Mouse (Mus musculus) midbrain, postnatal 0 days (tissue): ENCODE results near the gene Calcoco1. TPM values are rescaled to one million over a fixed set of nuclear protein-coding genes. Genes with fewer than 3 reads are reported as not detected.
A peak's percentile ranks its signal among the peaks of the same experiment; 100 is the strongest.

Source experiments
- ATAC-seq: fragments of 200-750 bp; cut with Nextera tagmentation; 2 replicates; pipeline ENCODE4 v1.8.0; 2017; ENCODE audit warnings: moderate number of reproducible peaks, mild to moderate bottlenecking, moderate TSS enrichment, moderate library complexity; ENCODE audit not compliant: low FRiP score
- DNase-seq: peaks from one replicate; pipeline ENCODE4 v3.0.0-alpha.2; 2015; ENCODE audit warnings: low spot score
- H3K27ac ChIP-seq: fragments of 300-500 bp; sonication (generic); 2 replicates; pipeline ENCODE4 v1.5.1; 2014; ENCODE audit warnings: low read depth, mild to moderate bottlenecking, low read length, mixed read lengths
- H3K27me3 ChIP-seq: fragments of 300-500 bp; sonication (generic); 2 replicates; pipeline ENCODE4 v1.6.1; 2014; ENCODE audit warnings: low read length, control low read depth, mixed read lengths; ENCODE audit not compliant: insufficient read depth
- H3K36me3 ChIP-seq: fragments of 300-500 bp; sonication (generic); 2 replicates; pipeline ENCODE4 v1.6.1; 2014; ENCODE audit warnings: low read length, control low read depth, mixed read lengths; ENCODE audit not compliant: insufficient read depth
- H3K4me1 ChIP-seq: fragments of 300-500 bp; sonication (generic); 2 replicates; pipeline ENCODE4 v1.6.1; 2014; ENCODE audit warnings: mild to moderate bottlenecking, control low read depth, antibody characterized with exemption, low read length, mixed read lengths; ENCODE audit not compliant: insufficient read depth
- H3K4me2 ChIP-seq: fragments of 300-500 bp; sonication (generic); 2 replicates; pipeline ENCODE4 v1.6.1; 2014; ENCODE audit warnings: low read depth, mild to moderate bottlenecking, low read length, mixed read lengths; ENCODE audit not compliant: poor library complexity, severe bottlenecking
- H3K4me3 ChIP-seq: fragments of 300-500 bp; sonication (generic); 2 replicates; pipeline ENCODE4 v1.5.1; 2014; ENCODE audit warnings: low read depth, mild to moderate bottlenecking, low read length, moderate library complexity
- H3K9ac ChIP-seq: fragments of 300-500 bp; sonication (generic); replicated peaks from 2 replicates; pipeline ENCODE4 v1.6.1; 2014; ENCODE audit warnings: mild to moderate bottlenecking, low read length, moderate library complexity, mixed read lengths; ENCODE audit not compliant: poor library complexity, severe bottlenecking
- H3K9me3 ChIP-seq: fragments of 300-500 bp; sonication (generic); 2 replicates; pipeline ENCODE4 v1.6.1; 2016; ENCODE audit warnings: low read length, control low read depth
- CTCF ChIP-seq: IDR thresholded peaks from 2 replicates; pipeline ENCODE4 v1.5.1; 2016; ENCODE audit warnings: antibody characterized with exemption, mild to moderate bottlenecking
- WGBS: fragments of 180-500 bp; shearing (Covaris S2); extraction: QIAGEN DNeasy Blood & Tissue Kit; methylation state at CpG from one replicate; pipeline ENCODE4 v1.1.7; 2014; 5-methylcytosine and 5-hydroxymethylcytosine counted together
- polyA plus RNA-seq: library from polyadenylated mRNA; unstranded; fragments of >200 nt; fragmentation: Nextera tagmentation; extraction: Ambion mirVana; gene quantifications from 2 replicates; pipeline ENCODE4 v1.2.1, GENCODE M21; 2015
- total RNA-seq: library from RNA; depleted of rRNA; stranded (reverse); fragments of >200 nt; gene quantifications from 2 replicates; pipeline ENCODE4 v1.2.3, GENCODE M21; 2014

Calcoco1 gene
- total and polyA plus RNA-seq, 2 experiments from 2014 or later = 27.2 to 34.4 TPM

DNA sequence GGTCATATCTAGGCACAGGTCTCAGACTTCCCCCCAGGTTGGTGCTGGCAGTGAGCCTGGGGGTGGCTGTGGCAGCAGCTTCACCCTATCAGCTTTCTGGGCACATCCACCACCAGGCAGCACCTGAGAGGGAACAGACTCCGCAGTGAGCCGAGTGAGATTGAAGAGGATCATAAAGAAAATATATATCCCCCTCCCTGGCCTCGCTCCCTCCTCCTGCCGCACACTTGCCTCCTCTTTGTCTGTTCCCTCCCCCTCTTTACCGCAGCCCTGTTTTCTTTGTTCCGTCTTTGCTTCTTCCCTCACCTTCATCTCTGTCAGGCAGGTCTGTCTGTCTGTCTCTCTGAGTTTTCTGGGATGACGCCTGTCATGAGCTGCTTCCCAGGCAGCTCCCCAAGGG lies 32.4 kb upstream of the Calcoco1 start:
- Histone ChIP-seq H3K4me1 (0 out of 2 replicates have a peak, but pooled peaks cover 6% of the 10 kb centered on the region), H3K4me2 (no peak overlapping the region), H3K9ac (no peak overlapping the region; the same call in 1 of the 2 replicates), H3K27ac (peak overlapping the region; percentile 57; the same call in 1 of the 2 replicates), H3K36me3 (no peaks in the 10 kb centered on the region), H3K9me3 (no peaks in the 10 kb centered on the region), H3K4me3 (no peak overlapping the region), H3K27me3 (peaks cover 2% of the 10 kb centered on the region; the same call in 1 of the 2 replicates)
- WGBS = 47% methylated on average over 7 of the region's 7 CpGs
- no peak for DNase-seq
- peak; percentile 42; the same call in 1 of the 2 replicates for ATAC-seq
- no peak for TF ChIP-seq CTCF

DNA sequence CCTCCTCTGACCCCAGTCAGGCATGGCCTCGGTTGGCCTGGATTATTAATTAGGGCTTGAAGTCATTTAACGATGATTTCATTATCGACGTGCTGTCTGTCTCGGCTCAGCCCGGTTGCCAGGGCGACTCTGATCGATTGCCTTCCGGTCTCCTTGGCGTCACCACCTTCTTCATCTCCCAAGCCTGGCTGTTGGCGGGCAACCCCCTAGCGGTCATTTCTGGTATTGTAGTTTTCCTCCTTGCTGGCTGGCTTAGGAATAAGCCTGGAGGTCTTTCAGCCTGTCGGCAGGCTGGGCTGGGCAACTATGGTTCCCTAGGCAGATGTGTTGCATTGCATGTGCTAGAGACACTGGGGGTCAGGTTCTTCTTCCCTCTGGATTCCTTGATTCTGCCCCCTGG lies 31.2 kb upstream of the Calcoco1 start:
- Histone ChIP-seq H3K4me1 (0 out of 2 replicates have a peak, but pooled peaks cover 6% of the 10 kb centered on the region), H3K9ac (no peak overlapping the region), H3K4me3 (no peak overlapping the region), H3K4me2 (no peak overlapping the region), H3K27me3 (no peaks in the 10 kb centered on the region; the same call in 1 of the 2 replicates), H3K9me3 (no peaks in the 10 kb centered on the region), H3K36me3 (no peaks in the 10 kb centered on the region), H3K27ac (no peak overlapping the region)
- WGBS = 5% methylated on average over 13 of the region's 13 CpGs
- DNase-seq (peak; percentile 81), ATAC-seq (peak; percentile 57; the same call in 1 of the 2 replicates)
- peak; percentile 79 for TF ChIP-seq CTCF

GRCm38 (mm10) chr15:102752164-102752563 lies 30.2 kb upstream of the Calcoco1 start:
- H3K9me3 ChIP-seq = no peaks in the 10 kb centered on the region
- TF ChIP-seq CTCF = no peak
- H3K27me3 ChIP-seq = no peaks in the 10 kb centered on the region; the same call in 1 of the 2 replicates
- ATAC-seq (no peak), DNase-seq (no peak)
- no peak overlapping the region for H3K4me2 ChIP-seq
- H3K4me3 ChIP-seq = no peak overlapping the region
- H3K36me3 ChIP-seq = no peaks in the 10 kb centered on the region
- no peak overlapping the region for H3K9ac ChIP-seq
- no peak overlapping the region for H3K27ac ChIP-seq
- peaks cover 12% of the 10 kb centered on the region for H3K4me1 ChIP-seq
- WGBS = 92% methylated on average over 1 of the region's 1 CpGs

GRCm38 (mm10) chr15:102750241-102750640 lies 28.3 kb upstream of the Calcoco1 start:
- DNase-seq = no peak
- WGBS = 63% methylated on average over 5 of the region's 5 CpGs
- H3K27me3 ChIP-seq = no peaks in the 10 kb centered on the region; the same call in 1 of the 2 replicates
- H3K4me2 ChIP-seq = no peak overlapping the region
- no peak overlapping the region for H3K9ac ChIP-seq
- ATAC-seq = no peak
- no peaks in the 10 kb centered on the region for H3K36me3 ChIP-seq
- H3K27ac ChIP-seq = no peak overlapping the region
- peaks cover 14% of the 10 kb centered on the region for H3K4me1 ChIP-seq
- no peak overlapping the region for H3K4me3 ChIP-seq
- no peak for TF ChIP-seq CTCF
- H3K9me3 ChIP-seq = no peaks in the 10 kb centered on the region

- no peak overlapping the region for H3K4me2 ChIP-seq
- 77% methylated on average over 1 of the region's 1 CpGs for WGBS
- H3K4me3 ChIP-seq = no peak overlapping the region
- no peak overlapping the region for H3K27ac ChIP-seq
- no peak for ATAC-seq
- peaks cover 24% of the 10 kb centered on the region for H3K4me1 ChIP-seq
- DNase-seq = no peak
- H3K9me3 ChIP-seq = no peaks in the 10 kb centered on the region
- H3K27me3 ChIP-seq = no peaks in the 10 kb centered on the region; the same call in 1 of the 2 replicates
- no peaks in the 10 kb centered on the region for H3K36me3 ChIP-seq
- H3K9ac ChIP-seq = no peak overlapping the region
- no peak for TF ChIP-seq CTCF
Observed at GRCm38 (mm10) chr15:102749103-102749502, 27.1 kb upstream of the Calcoco1 start.

- peaks cover 27% of the 10 kb centered on the region for H3K4me1 ChIP-seq
- WGBS = 23% methylated on average over 8 of the region's 8 CpGs
- no peak for TF ChIP-seq CTCF
- peak overlapping the region; percentile 98 for H3K27ac ChIP-seq
- no peak for ATAC-seq
- H3K36me3 ChIP-seq = no peaks in the 10 kb centered on the region
- H3K4me3 ChIP-seq = no peak overlapping the region
- no peaks in the 10 kb centered on the region; the same call in 1 of the 2 replicates for H3K27me3 ChIP-seq
- peak overlapping the region; percentile 75 for H3K9ac ChIP-seq
- H3K9me3 ChIP-seq = no peaks in the 10 kb centered on the region
- peak overlapping the region; percentile 67; the same call in 1 of the 2 replicates for H3K4me2 ChIP-seq
- DNase-seq = no peak
Observed at GRCm38 (mm10) chr15:102747853-102748252, 25.9 kb upstream of the Calcoco1 start.
